Mouse (Mus musculus) embryonic facial prominence, embryonic 15.5 days (tissue): ENCODE measurements at regions not wholly inside any gene's neighbourhood (a gene's known extent, or its start where the extent isn't known, plus 50 kb on each side); places are given as distances from the start of the nearest gene placed in this dataset.

ENCODE experiments used
- ATAC-seq: fragments of 200-750 bp; cut with Nextera tagmentation; 2 replicates; pipeline ENCODE4 v1.8.0; 2017; ENCODE audit warnings: low read depth, moderate TSS enrichment; ENCODE audit not compliant: insufficient number of reproducible peaks, low FRiP score, low TSS enrichment
- H3K27ac ChIP-seq: fragments of 300-500 bp; sonication (generic); replicated peaks from 2 replicates; pipeline ENCODE4 v1.5.1; 2015; ENCODE audit warnings: mild to moderate bottlenecking, inconsistent platforms
- H3K27me3 ChIP-seq: fragments of 300-500 bp; sonication (generic); 2 replicates; pipeline ENCODE4 v1.6.1; 2015; ENCODE audit warnings: inconsistent platforms
- H3K36me3 ChIP-seq: fragments of 300-500 bp; sonication (generic); 2 replicates; pipeline ENCODE4 v1.6.1; 2015; ENCODE audit warnings: mild to moderate bottlenecking, inconsistent platforms
- H3K4me1 ChIP-seq: fragments of 300-500 bp; sonication (generic); 2 replicates; pipeline ENCODE4 v1.6.1; 2015; ENCODE audit warnings: inconsistent platforms
- H3K4me2 ChIP-seq: fragments of 300-500 bp; sonication (generic); replicated peaks from 2 replicates; pipeline ENCODE4 v1.6.1; 2015; ENCODE audit warnings: mild to moderate bottlenecking, inconsistent platforms
- H3K4me3 ChIP-seq: fragments of 300-500 bp; sonication (generic); replicated peaks from 2 replicates; pipeline ENCODE4 v1.5.1; 2015; ENCODE audit warnings: mild to moderate bottlenecking, inconsistent platforms
- H3K9ac ChIP-seq: fragments of 300-500 bp; sonication (generic); 2 replicates; pipeline ENCODE4 v1.6.1; 2015; ENCODE audit warnings: inconsistent platforms
- H3K9me3 ChIP-seq: fragments of 300-500 bp; sonication (generic); replicated peaks from 2 replicates; pipeline ENCODE4 v1.6.1; 2016; ENCODE audit warnings: inconsistent platforms
- WGBS: fragments of 180-500 bp; shearing (Covaris S2); methylation state at CpG from one replicate; pipeline ENCODE4 v1.1.7; 2015; 5-methylcytosine and 5-hydroxymethylcytosine counted together

DNA sequence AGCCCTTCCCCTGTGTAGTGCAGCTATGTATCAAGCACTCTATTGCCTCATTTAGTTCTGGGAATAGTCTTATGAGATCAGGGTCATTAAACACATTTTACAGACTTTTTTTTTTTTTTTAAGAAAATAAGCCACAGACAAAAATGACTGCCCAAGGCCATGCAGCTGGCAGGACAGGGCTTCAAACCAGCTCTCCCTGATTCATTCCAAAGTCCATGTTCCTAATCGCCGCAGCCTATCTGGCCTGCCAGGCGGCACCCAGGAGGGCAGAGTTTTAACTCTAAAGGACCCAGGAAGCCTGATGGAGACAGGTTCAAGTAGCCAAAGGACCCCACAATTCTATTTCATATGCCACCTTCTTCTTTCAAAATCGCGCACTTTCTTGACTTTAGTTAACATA, 356.4 kb downstream of the Sox9 start:
- 73% methylated on average over 5 of the region's 5 CpGs for WGBS
- H3K36me3 ChIP-seq, result no peaks in the 10 kb centered on the region
- ATAC-seq, result no peak

DNA sequence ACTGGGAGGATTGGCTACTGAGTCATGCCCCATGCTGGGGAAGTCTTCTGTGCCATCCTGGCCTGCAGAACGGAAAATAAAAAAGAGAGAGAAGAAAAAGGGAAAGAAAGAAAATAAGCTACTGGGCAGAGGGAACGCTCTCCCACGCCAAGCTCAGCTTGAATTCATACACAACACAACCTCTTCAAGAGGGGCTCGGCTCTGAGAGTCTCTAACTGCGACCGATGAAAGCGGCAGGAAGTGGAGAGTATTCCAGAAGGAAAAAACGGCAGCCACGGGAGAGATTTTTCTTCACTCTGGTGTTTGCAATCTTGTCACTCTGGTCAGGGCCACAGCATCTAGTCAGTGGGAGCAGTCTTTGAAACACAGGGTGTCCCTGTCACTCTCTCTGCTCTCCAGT, 358.6 kb downstream of the Sox9 start:
- H3K27ac ChIP-seq, result no peak overlapping the region
- H3K27me3 ChIP-seq, result no peaks in the 10 kb centered on the region
- H3K4me1 ChIP-seq, result 0 out of 2 replicates have a peak, but pooled peaks cover 6% of the 10 kb centered on the region
- WGBS, result 79% methylated on average over 9 of the region's 9 CpGs
- no peak for ATAC-seq
- no peak overlapping the region for H3K4me3 ChIP-seq
- no peak overlapping the region for H3K4me2 ChIP-seq
- no peaks in the 10 kb centered on the region for H3K36me3 ChIP-seq
- H3K9ac ChIP-seq, result no peak overlapping the region
- no peaks in the 10 kb centered on the region for H3K9me3 ChIP-seq

More for the DNA sequence above, 356.4 kb downstream of the Sox9 start:
- H3K27me3 ChIP-seq, result no peaks in the 10 kb centered on the region
- H3K4me1 ChIP-seq, result peaks cover 5% of the 10 kb centered on the region
- no peak overlapping the region for H3K4me2 ChIP-seq
- H3K9ac ChIP-seq, result no peak overlapping the region
- H3K9me3 ChIP-seq, result no peaks in the 10 kb centered on the region
- H3K27ac ChIP-seq, result no peak overlapping the region
- H3K4me3 ChIP-seq, result no peak overlapping the region

DNA sequence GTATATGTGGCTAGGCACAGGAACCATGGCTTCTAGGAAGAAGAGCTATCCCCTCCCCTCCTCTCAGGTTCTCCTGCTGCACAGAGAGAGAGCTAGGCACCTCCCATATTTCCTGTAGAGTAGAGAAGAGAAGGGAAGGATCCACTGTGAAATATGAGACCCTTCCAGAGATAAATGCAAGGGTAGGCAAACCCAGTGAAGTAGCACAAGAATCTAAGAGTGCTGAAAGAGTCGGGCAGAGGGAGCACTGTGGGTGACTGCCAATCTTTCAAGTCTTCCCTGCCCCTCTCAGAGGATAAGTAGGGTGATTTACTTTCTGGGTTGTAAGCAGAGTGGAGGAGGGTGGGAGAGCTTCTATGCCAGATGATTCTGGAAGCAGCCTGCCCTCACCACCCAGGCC, 360.8 kb downstream of the Sox9 start:
- Histone ChIP-seq H3K9ac (no peak overlapping the region), H3K9me3 (no peaks in the 10 kb centered on the region), H3K27me3 (no peaks in the 10 kb centered on the region), H3K27ac (no peak overlapping the region), H3K4me3 (no peak overlapping the region), H3K36me3 (no peaks in the 10 kb centered on the region), H3K4me2 (no peak overlapping the region), H3K4me1 (0 out of 2 replicates have a peak, but pooled peaks cover 6% of the 10 kb centered on the region)
- 23% methylated on average over 1 of the region's 1 CpGs for WGBS
- no peak for ATAC-seq

DNA sequence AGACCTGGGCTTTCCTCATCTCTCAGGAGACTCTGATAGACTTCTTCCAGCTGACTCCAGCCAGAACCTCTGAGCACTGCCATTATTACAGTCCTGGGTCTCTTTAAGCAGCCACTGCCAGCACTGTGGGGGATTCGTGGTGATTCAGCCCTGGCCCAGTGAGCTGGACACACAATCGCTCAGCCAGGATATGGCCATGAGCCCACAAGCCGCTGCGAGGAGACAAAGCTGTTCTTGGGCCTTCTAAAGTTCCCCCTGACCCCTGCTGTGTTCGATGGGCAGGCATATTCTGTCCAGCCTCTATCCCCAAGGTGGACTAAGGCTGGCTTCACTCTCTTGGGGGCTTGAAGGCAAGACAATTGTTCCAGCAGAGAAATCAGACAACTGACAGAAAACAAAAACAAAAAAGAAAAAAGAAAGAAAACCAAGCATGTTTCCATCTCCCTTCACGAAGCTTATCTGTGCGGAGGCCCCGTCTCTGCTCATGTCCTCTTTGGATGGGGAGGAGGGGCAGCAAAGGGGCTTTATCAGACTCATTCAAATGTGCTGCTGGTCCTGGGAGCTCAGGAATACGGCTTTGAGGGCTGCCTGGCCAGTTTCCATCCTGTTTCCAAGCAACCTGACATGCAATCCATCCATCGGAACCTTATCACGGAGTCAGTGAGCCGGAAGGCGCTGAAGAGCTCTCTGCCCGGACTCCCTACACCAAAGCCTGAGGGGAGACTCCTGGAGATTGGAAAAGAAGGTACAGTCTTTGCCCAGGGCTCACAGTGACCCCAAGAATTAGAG, 362.0 kb downstream of the Sox9 start:
- no peak for ATAC-seq
- Histone ChIP-seq H3K4me3 (no peak overlapping the region), H3K4me1 (0 out of 2 replicates have a peak, but pooled peaks cover 6% of the 10 kb centered on the region), H3K27me3 (no peaks in the 10 kb centered on the region), H3K9ac (no peak overlapping the region), H3K9me3 (no peaks in the 10 kb centered on the region), H3K36me3 (no peaks in the 10 kb centered on the region), H3K4me2 (no peak overlapping the region), H3K27ac (no peak overlapping the region)
- 73% methylated on average over 14 of the region's 14 CpGs for WGBS

DNA sequence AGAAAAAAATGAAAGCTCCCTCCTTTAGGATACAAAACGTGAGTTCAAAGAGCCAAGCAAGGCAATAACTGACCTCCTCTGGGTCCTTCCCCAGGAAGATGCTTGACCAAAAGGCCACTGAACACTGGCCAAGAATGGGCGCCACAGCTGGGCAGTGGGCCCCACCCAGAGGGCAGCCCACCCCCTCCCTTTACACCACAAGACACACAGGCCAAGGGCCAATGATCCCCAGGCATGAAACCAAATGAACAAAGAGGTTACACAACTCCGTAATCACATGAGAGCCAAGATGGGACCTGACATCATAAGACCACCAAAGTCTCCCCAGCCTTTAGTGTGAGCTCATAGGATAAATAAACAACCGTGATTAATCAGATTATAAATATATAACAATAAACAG, 363.7 kb downstream of the Sox9 start:
- Histone ChIP-seq H3K4me3 (no peak overlapping the region), H3K36me3 (no peaks in the 10 kb centered on the region), H3K27me3 (no peaks in the 10 kb centered on the region), H3K4me2 (no peak overlapping the region), H3K9ac (no peak overlapping the region), H3K4me1 (0 out of 2 replicates have a peak, but pooled peaks cover 6% of the 10 kb centered on the region), H3K9me3 (no peaks in the 10 kb centered on the region), H3K27ac (no peak overlapping the region)
- 79% methylated on average over 4 of the region's 4 CpGs for WGBS
- no peak for ATAC-seq

DNA sequence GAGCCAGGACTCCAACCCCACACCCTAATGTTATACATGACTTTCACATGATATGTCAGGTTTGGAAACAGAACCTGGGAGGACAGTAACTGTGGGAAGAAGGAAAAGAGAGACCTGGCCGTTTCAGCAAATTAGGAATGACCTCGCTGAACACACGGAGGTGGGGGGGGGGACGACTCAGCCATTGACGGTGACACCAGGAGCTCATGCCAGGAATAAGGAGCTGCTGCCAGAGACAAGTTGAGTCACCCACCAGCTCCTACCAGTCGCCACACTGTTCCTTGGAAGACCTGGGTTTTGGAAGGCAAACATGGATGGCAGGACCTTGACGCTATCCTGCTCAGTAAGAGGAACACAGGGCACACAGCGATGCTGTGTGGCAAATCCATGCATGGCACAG, 364.7 kb downstream of the Sox9 start:
- Histone ChIP-seq H3K4me1 (0 out of 2 replicates have a peak, but pooled peaks cover 6% of the 10 kb centered on the region), H3K27ac (no peak overlapping the region), H3K27me3 (no peaks in the 10 kb centered on the region), H3K9me3 (no peaks in the 10 kb centered on the region), H3K36me3 (no peaks in the 10 kb centered on the region), H3K9ac (no peak overlapping the region), H3K4me2 (no peak overlapping the region), H3K4me3 (no peak overlapping the region)
- 88% methylated on average over 8 of the region's 8 CpGs for WGBS
- ATAC-seq, result no peak

DNA sequence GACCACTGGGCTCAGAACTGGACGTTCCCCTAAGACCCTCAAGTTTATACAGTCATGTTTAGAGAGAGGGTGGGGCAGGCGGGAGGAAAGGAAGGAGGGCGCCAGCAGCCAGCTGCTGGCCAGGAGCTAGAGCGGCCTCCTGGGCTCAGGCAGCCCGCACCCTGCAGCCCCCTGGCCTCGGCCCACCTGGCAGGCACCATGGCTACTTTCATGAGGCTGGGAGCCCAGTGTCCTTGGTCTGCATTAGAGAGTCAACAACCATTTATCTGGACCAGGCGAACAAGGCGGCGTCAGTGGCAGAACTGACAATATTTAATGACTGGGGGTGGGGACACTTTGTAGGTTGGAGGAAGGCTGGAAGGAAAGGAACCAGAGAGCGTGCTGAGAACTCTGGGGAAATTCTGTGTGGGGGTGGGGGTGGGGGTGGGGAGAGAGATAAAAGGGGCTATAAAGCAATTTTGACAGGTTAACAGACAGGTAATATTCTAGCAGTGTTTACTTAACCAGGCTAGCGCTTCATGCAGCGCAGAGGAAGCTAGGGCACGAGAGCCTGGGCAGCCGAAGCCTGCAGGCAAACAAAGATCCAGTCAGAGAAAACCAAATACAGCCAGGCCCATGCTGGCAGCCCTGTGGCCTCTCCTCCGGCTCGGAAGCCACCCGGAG, 365.6 kb downstream of the Sox9 start:
- Histone ChIP-seq H3K4me1 (0 out of 2 replicates have a peak, but pooled peaks cover 6% of the 10 kb centered on the region), H3K27me3 (no peaks in the 10 kb centered on the region), H3K9me3 (no peaks in the 10 kb centered on the region), H3K4me3 (no peak overlapping the region), H3K4me2 (no peak overlapping the region), H3K36me3 (no peaks in the 10 kb centered on the region), H3K9ac (no peak overlapping the region), H3K27ac (no peak overlapping the region)
- no peak for ATAC-seq
- WGBS, result 66% methylated on average over 17 of the region's 17 CpGs

DNA sequence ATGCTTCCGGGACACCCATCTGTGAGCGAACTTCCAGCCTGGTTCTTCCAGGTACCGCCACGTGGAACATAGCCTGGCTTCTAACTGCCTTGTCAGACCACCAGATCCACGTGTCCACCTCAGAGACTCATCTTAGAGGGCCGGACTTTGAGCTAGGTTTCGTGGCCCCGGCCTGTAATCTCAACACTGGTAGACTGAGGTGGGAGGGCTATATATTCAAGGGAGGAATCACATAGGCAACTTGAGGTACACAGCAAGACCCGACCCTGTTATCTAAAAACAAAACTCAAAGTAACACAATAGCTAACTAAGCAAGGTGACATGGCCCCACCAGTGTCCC, 366.1 kb downstream of the Sox9 start:
- no peaks in the 10 kb centered on the region for H3K9me3 ChIP-seq
- H3K4me1 ChIP-seq, result 0 out of 2 replicates have a peak, but pooled peaks cover 6% of the 10 kb centered on the region
- no peak overlapping the region for H3K9ac ChIP-seq
- no peak overlapping the region for H3K4me3 ChIP-seq
- ATAC-seq, result no peak
- WGBS, result 79% methylated on average over 9 of the region's 9 CpGs
- H3K27me3 ChIP-seq, result no peaks in the 10 kb centered on the region
- H3K36me3 ChIP-seq, result no peaks in the 10 kb centered on the region
- H3K4me2 ChIP-seq, result no peak overlapping the region
- no peak overlapping the region for H3K27ac ChIP-seq

DNA sequence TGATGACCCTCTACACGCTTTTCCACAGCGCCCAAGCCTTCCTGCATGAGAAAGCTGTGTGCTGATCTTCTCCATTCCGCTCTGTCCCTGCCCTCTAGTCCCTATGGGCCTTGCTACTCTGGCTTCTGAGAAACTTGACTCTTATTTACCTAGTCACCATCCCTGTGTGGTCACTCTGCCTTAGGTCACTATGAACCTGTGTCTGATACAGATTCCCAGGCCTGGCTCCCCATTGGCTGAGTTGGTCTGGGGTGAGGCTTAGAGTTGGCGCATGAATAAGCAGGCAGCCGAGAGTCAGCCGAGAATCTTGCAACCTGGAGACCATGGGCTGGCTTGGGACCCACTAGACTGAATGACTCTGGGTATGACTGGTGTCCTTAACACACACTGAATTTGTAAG, 373.5 kb downstream of the Sox9 start:
- 94% methylated on average over 6 of the region's 6 CpGs for WGBS
- H3K27ac ChIP-seq, result no peak overlapping the region
- H3K4me3 ChIP-seq, result no peak overlapping the region
- no peak for ATAC-seq
- 0 out of 2 replicates have a peak, but pooled peaks cover 8% of the 10 kb centered on the region for H3K4me1 ChIP-seq
- no peaks in the 10 kb centered on the region for H3K27me3 ChIP-seq
- H3K9ac ChIP-seq, result no peak overlapping the region
- H3K9me3 ChIP-seq, result no peaks in the 10 kb centered on the region
- H3K4me2 ChIP-seq, result no peak overlapping the region
- no peaks in the 10 kb centered on the region for H3K36me3 ChIP-seq

DNA sequence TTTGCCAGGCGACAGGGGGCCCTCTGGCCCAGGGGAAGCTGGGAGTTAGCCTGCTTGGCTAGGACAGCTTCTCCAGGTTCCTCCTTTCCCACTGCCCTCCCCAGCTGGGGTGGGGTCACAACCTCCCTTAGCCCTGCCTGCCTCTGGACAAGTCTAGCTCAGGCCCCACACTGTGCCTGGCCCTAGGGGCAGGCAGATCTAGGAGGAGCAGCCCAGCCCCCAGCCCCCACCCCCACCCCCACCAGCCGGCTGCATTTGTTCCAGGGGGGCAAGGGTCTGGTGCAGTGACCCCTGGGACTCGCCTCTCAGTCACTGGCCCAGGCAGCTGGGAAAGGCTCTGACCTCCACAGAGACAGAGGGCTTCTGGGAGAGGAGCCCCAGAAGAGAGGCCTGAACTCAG, 381.9 kb downstream of the Sox9 start:
- Histone ChIP-seq H3K4me2 (no peak overlapping the region), H3K4me3 (no peak overlapping the region), H3K27ac (no peak overlapping the region), H3K9me3 (no peaks in the 10 kb centered on the region), H3K9ac (no peak overlapping the region), H3K4me1 (peaks cover 23% of the 10 kb centered on the region), H3K27me3 (peaks cover 4% of the 10 kb centered on the region; the same call in 1 of the 2 replicates), H3K36me3 (no peaks in the 10 kb centered on the region)
- no peak for ATAC-seq
- WGBS, result 41% methylated on average over 3 of the region's 3 CpGs

DNA sequence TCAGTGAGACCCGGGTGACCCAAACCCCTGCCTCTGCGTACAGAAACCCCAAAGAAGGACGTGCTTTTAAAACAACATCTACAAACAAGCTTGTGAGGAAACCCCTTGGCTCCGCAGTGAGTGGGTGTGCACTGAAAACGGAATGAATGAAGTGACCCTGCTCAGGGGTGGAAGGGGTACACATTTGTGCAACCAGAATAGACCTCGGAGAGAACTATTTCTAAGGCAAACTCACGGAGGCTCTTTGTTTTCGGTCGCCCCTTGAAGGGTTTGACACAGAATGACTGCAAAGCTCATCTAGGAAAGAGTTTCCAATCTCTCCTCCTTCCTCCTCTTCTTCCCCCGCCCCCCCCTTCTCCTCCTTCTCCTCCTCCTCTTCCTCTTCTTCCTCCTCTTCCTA, 382.5 kb downstream of the Sox9 start:
- WGBS, result 24% methylated on average over 10 of the region's 10 CpGs
- H3K4me3 ChIP-seq, result peak overlapping the region; percentile 37; the same call in 1 of the 2 replicates
- H3K9ac ChIP-seq, result no peak overlapping the region

More for the DNA sequence above, 382.5 kb downstream of the Sox9 start:
- H3K27ac ChIP-seq, result no peak overlapping the region
- ATAC-seq, result no peak
- peaks cover 22% of the 10 kb centered on the region for H3K4me1 ChIP-seq
- no peaks in the 10 kb centered on the region for H3K36me3 ChIP-seq
- H3K27me3 ChIP-seq, result peaks cover 4% of the 10 kb centered on the region; the same call in 1 of the 2 replicates
- peak overlapping the region; percentile 57 for H3K4me2 ChIP-seq
- no peaks in the 10 kb centered on the region for H3K9me3 ChIP-seq
